Mouse (Mus musculus) pancreas, adult 10 weeks (tissue): ENCODE measurements around the gene Fbxl16. TPM values are rescaled to one million over a fixed set of nuclear protein-coding genes. Genes with fewer than 3 reads are reported as not detected.

Experiments used
- polyA plus RNA-seq: library from polyadenylated mRNA; stranded (reverse); fragments of 350-450 nt; fragmentation: Illumina TruSeq; extraction: RNeasy Lipid Tissue Mini Kit (QIAGEN cat#74804); gene quantifications from one replicate; pipeline ENCODE4 v1.2.3, GENCODE M21; 2015; ENCODE audit warnings: low read depth, low replicate concordance; ENCODE audit not compliant: insufficient read depth

The Fbxl16 gene
- polyA plus RNA-seq, 1 experiment from 2014 or later, result 9.7 TPM

Other genes starting within 250 kb of the Fbxl16 start
- not detected for gene Sox8, start 238.4 kb upstream of the Fbxl16 start, polyA plus RNA-seq
- gene Lmf1, start 230.0 kb upstream of the Fbxl16 start, polyA plus RNA-seq, result 6.1 TPM
- gene Gng13, start 91.9 kb upstream of the Fbxl16 start, polyA plus RNA-seq, result not detected
- 1.3 TPM for gene Chtf18, start 81.7 kb upstream of the Fbxl16 start, polyA plus RNA-seq
- gene Rpusd1, start 81.4 kb upstream of the Fbxl16 start, polyA plus RNA-seq, result 4.7 TPM
- not detected for gene Mslnl, start 73.0 kb upstream of the Fbxl16 start, polyA plus RNA-seq
- gene Msln, start 54.7 kb upstream of the Fbxl16 start, polyA plus RNA-seq, result 29.2 TPM
- gene Narfl, start 35.3 kb upstream of the Fbxl16 start, polyA plus RNA-seq, result 9.7 TPM
- 9.3 TPM for gene Haghl, start 23.4 kb upstream of the Fbxl16 start, polyA plus RNA-seq
- not detected for gene Ccdc78, start 22.5 kb upstream of the Fbxl16 start, polyA plus RNA-seq
- 35.5 TPM for gene Fam173a, start 16.2 kb upstream of the Fbxl16 start, polyA plus RNA-seq
- not detected for gene AC134908.4, start 13.4 kb upstream of the Fbxl16 start, polyA plus RNA-seq
- gene Metrn, start 11.9 kb upstream of the Fbxl16 start, polyA plus RNA-seq, result 7.6 TPM
- 5.2 TPM for gene Wdr24, start 14.5 kb downstream of the Fbxl16 start, polyA plus RNA-seq
- gene Jmjd8, start 19.8 kb downstream of the Fbxl16 start, polyA plus RNA-seq, result 31.5 TPM
- 46.1 TPM for gene Stub1, start 24.3 kb downstream of the Fbxl16 start, polyA plus RNA-seq
- gene Rhbdl1, start 28.2 kb downstream of the Fbxl16 start, polyA plus RNA-seq, result 2.8 TPM
- 4.0 TPM for gene Gm20683, start 32.7 kb downstream of the Fbxl16 start, polyA plus RNA-seq
- gene Rhot2, start 35.8 kb downstream of the Fbxl16 start, polyA plus RNA-seq, result 10.2 TPM
- 13.6 TPM for gene Wdr90, start 52.4 kb downstream of the Fbxl16 start, polyA plus RNA-seq
- 44.5 TPM for gene Mcrip2, start 59.7 kb downstream of the Fbxl16 start, polyA plus RNA-seq
- 26.2 TPM for gene Mettl26, start 66.0 kb downstream of the Fbxl16 start, polyA plus RNA-seq
- gene Wfikkn1, start 71.8 kb downstream of the Fbxl16 start, polyA plus RNA-seq, result 1.3 TPM
- gene Rab40c, start 110.6 kb downstream of the Fbxl16 start, polyA plus RNA-seq, result 5.7 TPM
- gene Pigq, start 135.9 kb downstream of the Fbxl16 start, polyA plus RNA-seq, result 18.6 TPM
- gene Nhlrc4, start 135.9 kb downstream of the Fbxl16 start, polyA plus RNA-seq, result not detected
- gene A930017K11Rik, start 143.5 kb downstream of the Fbxl16 start, polyA plus RNA-seq, result not detected
- 8.6 TPM for gene Capn15, start 176.7 kb downstream of the Fbxl16 start, polyA plus RNA-seq